Comparison of ENCODE assay signal across 12 mouse cellular contexts in the genomic region with DNA sequence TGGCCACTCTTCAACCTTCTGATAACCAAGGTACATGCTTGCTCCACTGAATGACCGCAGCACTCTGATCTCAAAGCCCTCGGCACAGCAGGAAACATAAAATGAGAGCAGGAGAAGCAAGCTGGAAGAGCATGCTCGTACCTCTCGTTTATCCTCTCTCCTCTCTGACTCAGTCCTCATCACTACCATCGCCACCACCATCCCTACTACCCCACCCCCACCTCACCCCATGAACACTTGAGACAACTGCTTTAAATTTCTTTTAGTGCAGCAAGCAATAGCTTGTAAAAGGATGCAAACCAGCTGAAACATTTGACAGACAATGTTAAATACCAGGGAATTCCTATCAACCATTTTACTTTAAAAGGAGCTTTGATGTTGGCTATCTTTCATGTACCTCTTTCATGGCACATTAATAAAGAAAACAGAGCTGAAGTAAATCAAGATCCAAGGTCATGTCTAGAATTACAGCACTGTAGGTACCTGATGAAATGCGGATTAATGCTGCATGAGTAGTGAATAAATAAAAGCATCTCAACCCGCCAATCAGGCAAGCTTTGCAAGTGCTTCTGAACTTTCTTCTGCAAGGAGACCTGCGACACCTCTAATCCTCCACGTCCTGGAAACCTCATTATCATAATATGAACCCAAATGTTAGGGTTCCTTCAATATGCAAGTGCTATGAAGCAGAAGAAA.
"Had no signal": no experiment of that assay in that cellular context is flagged by ENCODE, and none has a peak within 500 bp of the region (broad histone marks: within the 10 kb centered on the region; RNA-seq: fewer than 3 reads in every experiment).

No protein-coding gene starts in this region.

- DNase-seq: kidney, adult 9 months; lung, postnatal 10 days; lung, postnatal 4 days; right cerebral cortex, adult 18-20 months; right cerebral cortex, postnatal 25 days; thymus, postnatal 36 days had no signal

- H3K9me3 ChIP-seq: limb, embryonic 10.5 days; midbrain, embryonic 12.5 days had no signal

- H3K4me3 ChIP-seq: left cerebral cortex, adult 2 months; limb, embryonic 10.5 days; midbrain, embryonic 12.5 days had no signal

- ATAC-seq: midbrain, embryonic 16.5 days had no signal

- H3K9ac ChIP-seq: lung, embryonic 14.5 days; midbrain, embryonic 12.5 days had no signal

- H3K4me2 ChIP-seq: liver, embryonic 11.5 days; lung, embryonic 14.5 days; midbrain, embryonic 12.5 days had no signal

- H3K27ac ChIP-seq: left cerebral cortex, adult 2 months; limb, embryonic 10.5 days; midbrain, embryonic 12.5 days had no signal

- H3K27me3 ChIP-seq: midbrain, embryonic 12.5 days had no signal
